Mouse (Mus musculus): ENCODE measurements around the gene 1700092M07Rik. TPM values are rescaled to one million over a fixed set of nuclear protein-coding genes. Genes with fewer than 3 reads are reported as not detected.

1700092M07Rik gene
- 0.34 and 0.92 TPM in 2 replicates for polyA plus RNA-seq (2012; rRNA removed)

- DNase-seq (ENCODE audit: extremely low spot score in 1 of 2, low spot score in 1 of 2) = no peak
These were observed at the start of gene 1700092M07Rik for GRCm38 (mm10) chr19:8740603-8741002. TSS of gene 1700092M07Rik (plus strand) at chr19:8740718.

- peak in 1 of 2 experiments; percentile 37 for DNase-seq (ENCODE audit: extremely low spot score in 1 of 2, low spot score in 1 of 2)
These were observed 48.5 kb upstream of the 1700092M07Rik start for GRCm38 (mm10) chr19:8691871-8692539.

GRCm38 (mm10) chr19:8692740-8693139 lies 47.8 kb upstream of the 1700092M07Rik start:
- DNase-seq (ENCODE audit: extremely low spot score in 1 of 2, low spot score in 1 of 2) = no peak

- DNase-seq (ENCODE audit: extremely low spot score in 1 of 2, low spot score in 1 of 2) = no peak
These were observed 45.2 kb upstream of the 1700092M07Rik start for GRCm38 (mm10) chr19:8695330-8695729.

- no peak for DNase-seq (ENCODE audit: extremely low spot score in 1 of 2, low spot score in 1 of 2)
These were observed 40.9 kb upstream of the 1700092M07Rik start for GRCm38 (mm10) chr19:8699652-8700051.

- no peak for DNase-seq (ENCODE audit: extremely low spot score in 1 of 2, low spot score in 1 of 2)
These were observed 38.1 kb upstream of the 1700092M07Rik start for GRCm38 (mm10) chr19:8702458-8702857.

- DNase-seq (ENCODE audit: extremely low spot score in 1 of 2, low spot score in 1 of 2) = no peak
These were observed 36.9 kb upstream of the 1700092M07Rik start for GRCm38 (mm10) chr19:8703571-8703970.

GRCm38 (mm10) chr19:8705026-8705708 lies 35.4 kb upstream of the 1700092M07Rik start:
- DNase-seq (ENCODE audit: extremely low spot score in 1 of 2, low spot score in 1 of 2) = no peak

GRCm38 (mm10) chr19:8706132-8706667 lies 34.3 kb upstream of the 1700092M07Rik start:
- no peak for DNase-seq (ENCODE audit: extremely low spot score in 1 of 2, low spot score in 1 of 2)

GRCm38 (mm10) chr19:8706930-8707329 lies 33.6 kb upstream of the 1700092M07Rik start:
- no peak for DNase-seq (ENCODE audit: extremely low spot score in 1 of 2, low spot score in 1 of 2)

- DNase-seq (ENCODE audit: extremely low spot score in 1 of 2, low spot score in 1 of 2) = no peak
These were observed 31.6 kb upstream of the 1700092M07Rik start for GRCm38 (mm10) chr19:8708954-8709353.

GRCm38 (mm10) chr19:8710057-8710456 lies 30.5 kb upstream of the 1700092M07Rik start:
- DNase-seq (ENCODE audit: extremely low spot score in 1 of 2, low spot score in 1 of 2) = peak in 1 of 2 experiments; percentile 52

GRCm38 (mm10) chr19:8711506-8711905 lies 29.0 kb upstream of the 1700092M07Rik start:
- DNase-seq (ENCODE audit: extremely low spot score in 1 of 2, low spot score in 1 of 2) = no peak

- no peak for DNase-seq (ENCODE audit: extremely low spot score in 1 of 2, low spot score in 1 of 2)
These were observed 28.3 kb upstream of the 1700092M07Rik start for GRCm38 (mm10) chr19:8711949-8712869.

- DNase-seq (ENCODE audit: extremely low spot score in 1 of 2, low spot score in 1 of 2) = peak in 1 of 2 experiments; percentile 72
These were observed 27.6 kb upstream of the 1700092M07Rik start for GRCm38 (mm10) chr19:8712870-8713305.

- peak; percentile 83 to 96 for DNase-seq (ENCODE audit: extremely low spot score in 1 of 2, low spot score in 1 of 2)
These were observed 27.1 kb upstream of the 1700092M07Rik start for GRCm38 (mm10) chr19:8713306-8713996.

- no peak for DNase-seq (ENCODE audit: extremely low spot score in 1 of 2, low spot score in 1 of 2)
These were observed 26.4 kb upstream of the 1700092M07Rik start for GRCm38 (mm10) chr19:8713997-8714652.

- no peak for DNase-seq (ENCODE audit: extremely low spot score in 1 of 2, low spot score in 1 of 2)
These were observed 25.7 kb upstream of the 1700092M07Rik start for GRCm38 (mm10) chr19:8714653-8715481.
